8 mouse cellular contexts compared by ENCODE assay signal in genomic region chr7:46396231-46396927, GRCm38 (mm10). TPM values are rescaled to one million over a fixed set of nuclear protein-coding genes. Genes with fewer than 3 reads are reported as not detected.
DNase-seq lines count a peak whose midpoint lies in the region; ATAC-seq lines count a peak whose summit lies in the region.

Gene Kcnc1 (plus strand): TSS chr7:46396497.

- H3K9me3 ChIP-seq in intestine, embryonic 16.5 days (ENCODE audit: control insufficient read depth, low read length), result no peaks in the 10 kb centered on the region
- no peaks in the 10 kb centered on the region for H3K9me3 ChIP-seq in midbrain, embryonic 11.5 days (ENCODE audit: control insufficient read depth, low read length)

- intact Hi-C loops in left cerebral cortex, postnatal 4 days (cut with DNase I), result loop anchor here (10.0 kb wide), 1 partner anchor 138 kb away; no protein-coding TSS in a partner anchor

- peaks cover 53% of the 10 kb centered on the region for H3K27me3 ChIP-seq in intestine, embryonic 16.5 days (replicated peaks; ENCODE audit: control insufficient read depth, insufficient read depth, low read length)
- H3K27me3 ChIP-seq in midbrain, embryonic 11.5 days (ENCODE audit: control insufficient read depth, insufficient read depth, low read length), result peaks cover 57% of the 10 kb centered on the region

- peak; percentile 90 for DNase-seq in adrenal gland, adult 2 months
- peak; percentile 83 for DNase-seq in embryo, embryonic 10.5 days (ENCODE audit: low spot score)
- DNase-seq in gastrocnemius, postnatal 4 days (ENCODE audit: low spot score in 2 of 2), result peak; percentile 74 to 86
- DNase-seq in left cerebral cortex, postnatal 4 days, result peak; percentile 85
- DNase-seq in midbrain, embryonic 11.5 days (ENCODE audit: low spot score, missing footprints), result peak; percentile 97
- peak; percentile 49 for DNase-seq in spleen, adult 12 weeks (ENCODE audit: low spot score)

- H3K4me3 ChIP-seq in intestine, embryonic 16.5 days (ENCODE audit: low read length), result peak within 1 kb of the TSS; percentile 50
- H3K4me3 ChIP-seq in midbrain, embryonic 11.5 days (ENCODE audit: low read depth, low read length), result peak within 1 kb of the TSS; percentile 42

- peaks cover 15% of the 10 kb centered on the region for H3K4me1 ChIP-seq in intestine, embryonic 16.5 days (ENCODE audit: control insufficient read depth, insufficient read depth, low read length)
- H3K4me1 ChIP-seq in midbrain, embryonic 11.5 days (ENCODE audit: control insufficient read depth, insufficient read depth, low read length), result peaks cover 4% of the 10 kb centered on the region; the same call in 1 of the 2 replicates

- no peaks in the 10 kb centered on the region for H3K36me3 ChIP-seq in intestine, embryonic 16.5 days (ENCODE audit: control insufficient read depth, insufficient read depth, low read length)
- no peaks in the 10 kb centered on the region for H3K36me3 ChIP-seq in midbrain, embryonic 11.5 days (ENCODE audit: control insufficient read depth, insufficient read depth, low read length)

- no peak within 1 kb of the TSS for H3K27ac ChIP-seq in intestine, embryonic 16.5 days (ENCODE audit: low read length)
- H3K27ac ChIP-seq in midbrain, embryonic 11.5 days (ENCODE audit: low read depth, low read length), result 0 out of 2 replicates have a peak within 1 kb of the TSS, but pooled peaks have one; percentile 36

- ATAC-seq in intestine, embryonic 16.5 days, result peak; percentile 83
- peak; percentile 76 for ATAC-seq in midbrain, embryonic 11.5 days (ENCODE audit: low FRiP score)
- no peak for ATAC-seq in monocyte, adult 5-6 weeks (replicated peaks; ENCODE audit: insufficient number of reproducible peaks, low FRiP score, low TSS enrichment, poor library complexity, severe bottlenecking)

- peak within 1 kb of the TSS; percentile 90 for H3K4me2 ChIP-seq in intestine, embryonic 16.5 days (ENCODE audit: low read depth, low read length)
- H3K4me2 ChIP-seq in midbrain, embryonic 11.5 days, result peak within 1 kb of the TSS; percentile 92

- under 1% methylated on average over 85 of the region's 93 CpGs for WGBS in intestine, embryonic 16.5 days
- under 1% methylated on average over 75 of the region's 93 CpGs for WGBS in midbrain, embryonic 11.5 days

- peak within 1 kb of the TSS; percentile 32; the same call in 1 of the 2 replicates for H3K9ac ChIP-seq in intestine, embryonic 16.5 days (ENCODE audit: low read depth, low read length)
- peak within 1 kb of the TSS; percentile 64 for H3K9ac ChIP-seq in midbrain, embryonic 11.5 days (ENCODE audit: low read length)

RNA-seq across cellular contexts. Expression of gene Kcnc1, which starts in this region (rescaled TPM):
- under 1 TPM; 0.28 to 0.37 TPM for total RNA-seq in adrenal gland, adult 2 months (2021)
- polyA plus RNA-seq in adrenal gland, adult 2 months (2012; rRNA removed), result 0.75 and 0.76 TPM in 2 replicates
- total RNA-seq in gastrocnemius, postnatal 4 days (2021), result 10 to 100 TPM; 15.8 to 20.2 TPM
- polyA plus RNA-seq in intestine, embryonic 16.5 days (2015; fragmentation: Nextera tagmentation; extraction: Ambion mirVana), result 0.27 and 0.50 TPM in 2 replicates
- 10 to 100 TPM; 40.2 to 43.2 TPM for total RNA-seq in left cerebral cortex, postnatal 4 days (2021)
- 1.4 and 1.8 TPM in 2 replicates for polyA plus RNA-seq in midbrain, embryonic 11.5 days (2014; fragmentation: Nextera tagmentation; extraction: Ambion mirVana)
- 0.11 to 0.19 TPM in 2 of 3 replicates, not detected in the other for total RNA-seq in monocyte, adult 5-6 weeks (2017)

Comparison
In these comparisons a context has a peak if more than half of its experiments do, and no peak if none do; other contexts are left out.
1. RNA of gene Kcnc1 (total RNA-seq): 40.2 to 43.2 TPM in left cerebral cortex, postnatal 4 days and 15.8 to 20.2 TPM in gastrocnemius, postnatal 4 days; 0.28 to 0.37 TPM in adrenal gland, adult 2 months and 0.11 to 0.19 TPM in monocyte, adult 5-6 weeks; every median in the first group is over 10 times any median in the second.
2. Peak in DNase-seq in adrenal gland, adult 2 months; RNA of the gene not detected or under 1 TPM.
3. Peak in ATAC-seq, H3K4me3 ChIP-seq, H3K9ac ChIP-seq and H3K4me2 ChIP-seq in intestine, embryonic 16.5 days; RNA of the gene not detected or under 1 TPM.
4. Peak in every context shown above with its lines, with median percentiles within 50 percentile points of each other: DNase-seq.